In the genomic region with DNA sequence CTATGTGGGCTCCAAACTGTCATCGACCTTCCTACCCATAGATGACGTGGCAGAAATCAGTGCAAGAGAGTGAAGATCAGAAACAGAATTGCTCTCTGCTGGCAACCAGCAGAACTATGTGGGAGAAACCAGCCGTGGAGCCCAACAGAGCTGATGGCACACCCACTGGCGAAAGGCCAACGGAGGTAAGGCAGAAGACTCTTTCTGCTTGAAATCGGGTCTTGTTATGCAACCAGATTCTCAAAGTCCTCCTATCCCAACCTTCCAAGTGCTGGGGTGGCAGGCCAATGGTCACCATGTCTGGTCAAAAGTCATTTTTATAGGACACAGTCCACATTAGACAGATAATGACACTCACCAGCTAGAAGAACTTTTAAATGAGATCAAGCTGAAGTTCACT, we compare ENCODE assay signal across 10 mouse cellular contexts. TPM values are rescaled to one million over a fixed set of nuclear protein-coding genes. Genes with fewer than 3 reads are reported as not detected.
A peak's percentile ranks its signal among the peaks of the same experiment; 100 is the strongest.
DNase-seq lines count a peak whose midpoint lies in the region; ATAC-seq and TF ChIP-seq lines count a peak whose summit lies in the region.
"Had no signal": no experiment of that assay in that cellular context is flagged by ENCODE, and none has a peak within 500 bp of the region (broad histone marks: within the 10 kb centered on the region; RNA-seq: fewer than 3 reads in every experiment).

No protein-coding gene starts in this region.

- H3K27ac ChIP-seq in kidney, adult 2 months (ENCODE audit: insufficient read depth, low read depth, low read length): peak overlapping the region; percentile 57
- no peak overlapping the region for H3K27ac ChIP-seq in kidney, embryonic 16.5 days (ENCODE audit: low read length)
- H3K27ac ChIP-seq in limb, embryonic 10.5 days: no peak overlapping the region
- H3K27ac ChIP-seq: heart, embryonic 15.5 days had no signal

- TF ChIP-seq CTCF in kidney, adult 2 months (conservative IDR thresholded peaks at IDR 0.05; ENCODE audit: insufficient read depth, insufficient read length, low read depth, low read length): no peak

- WGBS in kidney, adult 2 months: 61% methylated on average over 6 of the region's 6 CpGs
- 84% methylated on average over 6 of the region's 6 CpGs for WGBS in kidney, embryonic 16.5 days
- 89% methylated on average over 6 of the region's 6 CpGs for WGBS in limb, embryonic 10.5 days

- TF ChIP-seq POLR2A in kidney, adult 2 months (IDR thresholded peaks at IDR 0.05; ENCODE audit: low read depth, low read length): no peak

- H3K4me3 ChIP-seq in kidney, adult 2 months (ENCODE audit: insufficient read depth, low read depth, low read length): no peak overlapping the region
- no peak overlapping the region for H3K4me3 ChIP-seq in kidney, embryonic 16.5 days (ENCODE audit: low read length)
- H3K4me3 ChIP-seq in limb, embryonic 10.5 days: no peak overlapping the region
- H3K4me3 ChIP-seq: heart, embryonic 15.5 days had no signal

- H3K27me3 ChIP-seq in kidney, adult 2 months (replicated peaks; ENCODE audit: control insufficient read depth, insufficient read depth, low read length): no peaks in the 10 kb centered on the region
- H3K27me3 ChIP-seq in kidney, embryonic 16.5 days (ENCODE audit: insufficient read depth, low read length): no peaks in the 10 kb centered on the region
- peaks cover 8% of the 10 kb centered on the region; the same call in 1 of the 2 replicates for H3K27me3 ChIP-seq in limb, embryonic 10.5 days (ENCODE audit: low read depth, poor library complexity, severe bottlenecking)

- H3K9ac ChIP-seq in kidney, embryonic 16.5 days (replicated peaks; ENCODE audit: low read length): no peak overlapping the region
- H3K9ac ChIP-seq: heart, embryonic 15.5 days had no signal

- no peaks in the 10 kb centered on the region for H3K36me3 ChIP-seq in kidney, adult 2 months (ENCODE audit: control insufficient read depth, insufficient read depth, low read length)
- no peaks in the 10 kb centered on the region for H3K36me3 ChIP-seq in kidney, embryonic 16.5 days (ENCODE audit: insufficient read depth, low read length)
- no peaks in the 10 kb centered on the region for H3K36me3 ChIP-seq in limb, embryonic 10.5 days
- H3K36me3 ChIP-seq: heart, embryonic 15.5 days had no signal

- H3K9me3 ChIP-seq in kidney, embryonic 16.5 days (ENCODE audit: low read length): no peaks in the 10 kb centered on the region
- H3K9me3 ChIP-seq in limb, embryonic 10.5 days (replicated peaks): no peaks in the 10 kb centered on the region
- H3K9me3 ChIP-seq: heart, embryonic 15.5 days had no signal

- ATAC-seq in kidney, embryonic 16.5 days (ENCODE audit: low FRiP score, low TSS enrichment): no peak

- no peak overlapping the region for H3K4me2 ChIP-seq in kidney, embryonic 16.5 days (replicated peaks; ENCODE audit: low read depth, low read length)
- H3K4me2 ChIP-seq: heart, embryonic 15.5 days had no signal

- peak; percentile 97 for DNase-seq in kidney, adult 2 months
- DNase-seq in urinary bladder, postnatal 14 days (ENCODE audit: low spot score): peak; percentile 50
- DNase-seq in urinary bladder, postnatal 25 days (ENCODE audit: low spot score): no peak
- DNase-seq in kidney, adult 9 months: peak; percentile 97
- DNase-seq in gastrocnemius, adult 18-20 months (ENCODE audit: low spot score): no peak
- no peak for DNase-seq in limb, embryonic 10.5 days (ENCODE audit: low spot score)

- peaks cover 15% of the 10 kb centered on the region; the same call in 1 of the 2 replicates for H3K4me1 ChIP-seq in kidney, adult 2 months (ENCODE audit: control insufficient read depth, insufficient read depth, low read length)
- H3K4me1 ChIP-seq in kidney, embryonic 16.5 days (ENCODE audit: insufficient read depth, low read length): peaks cover 4% of the 10 kb centered on the region; the same call in 1 of the 2 replicates
- peaks cover 15% of the 10 kb centered on the region for H3K4me1 ChIP-seq in limb, embryonic 10.5 days
- H3K4me1 ChIP-seq: heart, embryonic 15.5 days had no signal

RNA-seq across cellular contexts. Expression of a gene that starts 40.6 kb away (rescaled TPM):
- polyA plus RNA-seq in kidney, adult 2 months (2012; rRNA removed): not detected in 2 replicates
- polyA plus RNA-seq in kidney, embryonic 16.5 days (2015; fragmentation: Nextera tagmentation; extraction: Ambion mirVana): 0.77 and 0.80 TPM in 2 replicates
- total RNA-seq in gastrocnemius, adult 18-20 months (2021): not detected
- 0.58 and 0.60 TPM in 2 replicates for polyA plus RNA-seq in limb, embryonic 10.5 days (2016; fragmentation: Nextera tagmentation; extraction: Ambion mirVana)
- total RNA-seq: left cerebral cortex, adult 8-10 months; megakaryocyte, adult 5-6 weeks had no signal

RNA-seq across cellular contexts. Expression of a gene that starts 58.9 kb away (rescaled TPM):
- 0.54 and 0.72 TPM in 2 replicates for polyA plus RNA-seq in kidney, adult 2 months (2012; rRNA removed)
- 13.3 and 14.3 TPM in 2 replicates for polyA plus RNA-seq in kidney, embryonic 16.5 days (2015; fragmentation: Nextera tagmentation; extraction: Ambion mirVana)
- 1 to 10 TPM in 1 of 2 experiments, under 1 TPM in 1; 0.80 to 1.2 TPM for total RNA-seq in gastrocnemius, adult 18-20 months (2021)
- 17.4 and 21.0 TPM in 2 replicates for polyA plus RNA-seq in limb, embryonic 10.5 days (2016; fragmentation: Nextera tagmentation; extraction: Ambion mirVana)

Comparison
In these comparisons a context has a peak if more than half of its experiments do, and no peak if none do; other contexts are left out.
1. DNase-seq: peak in kidney, adult 2 months (single experiment), urinary bladder, postnatal 14 days (single experiment) and kidney, adult 9 months (single experiment); none in urinary bladder, postnatal 25 days (single experiment), gastrocnemius, adult 18-20 months (single experiment) and limb, embryonic 10.5 days (single experiment).